Mouse (Mus musculus) ES-E14 (cell line): ENCODE measurements around the gene Xrcc3. TPM values are rescaled to one million over a fixed set of nuclear protein-coding genes. Genes with fewer than 3 reads are reported as not detected.

Experiments used
- DNase-seq: peaks from one replicate; pipeline ENCODE4 v3.0.0-alpha.2; 2013; ENCODE audit warnings: low read depth, low spot score
- H3K27ac ChIP-seq: 2 replicates; pipeline ENCODE4 v1.5.1; 2012; ENCODE audit warnings: low read depth, mild to moderate bottlenecking, low read length, moderate library complexity, mixed read lengths; ENCODE audit not compliant: poor library complexity, insufficient read depth, severe bottlenecking
- H3K36me3 ChIP-seq: 2 replicates; pipeline ENCODE4 v1.6.1; 2012; ENCODE audit warnings: mild to moderate bottlenecking, low read length, moderate library complexity, mixed read lengths; ENCODE audit not compliant: control insufficient read depth, poor library complexity, insufficient read depth, severe bottlenecking
- H3K4me1 ChIP-seq, 2 experiments: fragments of 150-350 bp in 1 of 2; sonication (generic) in 1 of 2; 2 replicates each; pipeline ENCODE4 v1.6.1; 2012; ENCODE audit warnings: low read length in 2 of 2, mild to moderate bottlenecking in 1 of 2, mixed read lengths in 1 of 2; ENCODE audit not compliant: control insufficient read depth in 2 of 2, insufficient read depth in 2 of 2, poor library complexity in 1 of 2
- H3K4me3 ChIP-seq, 2 experiments: fragments of 150-350 bp in 1 of 2; sonication (generic) in 1 of 2; 2 replicates each; pipeline ENCODE4 v1.5.1; 2012; ENCODE audit warnings: low read length in 2 of 2, low read depth in 1 of 2, mild to moderate bottlenecking in 1 of 2, mixed read lengths in 1 of 2; ENCODE audit not compliant: insufficient read depth in 1 of 2, poor library complexity in 1 of 2, severe bottlenecking in 1 of 2
- H3K9ac ChIP-seq: 2 replicates; pipeline ENCODE4 v1.6.1; 2012; ENCODE audit warnings: low read depth, mild to moderate bottlenecking, low read length, mixed read lengths; ENCODE audit not compliant: poor library complexity, insufficient read depth, severe bottlenecking
- H3K9me3 ChIP-seq: fragments of 150-350 bp; sonication (generic); 2 replicates; pipeline ENCODE4 v1.6.1; 2012; ENCODE audit warnings: low read depth, mild to moderate bottlenecking, low read length; ENCODE audit not compliant: control insufficient read depth, insufficient read depth
- CHD2 ChIP-seq: IDR thresholded peaks from 2 replicates; pipeline ENCODE4 v1.6.1; 2014; ENCODE audit warnings: mild to moderate bottlenecking, low read depth, low read length, inconsistent platforms
- HCFC1 ChIP-seq: IDR thresholded peaks from 2 replicates; pipeline ENCODE4 v1.6.1; 2012; ENCODE audit warnings: low read length, inconsistent platforms, borderline replicate concordance; ENCODE audit not compliant: insufficient read depth
- MAFK ChIP-seq: IDR thresholded peaks from 2 replicates; pipeline ENCODE4 v1.6.1; 2014; ENCODE audit warnings: mild to moderate bottlenecking, low read depth, low read length, inconsistent platforms; ENCODE audit not compliant: insufficient read depth
- ZC3H11A ChIP-seq: IDR thresholded peaks from 2 replicates; pipeline ENCODE4 v1.6.1; 2012; ENCODE audit warnings: low read depth, mild to moderate bottlenecking, inconsistent platforms, low read length, borderline replicate concordance
- ZNF384 ChIP-seq: IDR thresholded peaks from 2 replicates; pipeline ENCODE4 v1.6.1; 2012; ENCODE audit warnings: low read depth, low read length, inconsistent platforms
- in situ Hi-C, 2 experiments: fragments of 600-800 bp; cut with MboI; formaldehyde crosslinking; loops; one replicate each; pipeline ENCODE4 v1.15.1; 2025; ENCODE audit warnings: low sequenced_read_pairs in 2 of 2, inconsistent platforms in 1 of 2; ENCODE audit not compliant: unreplicated experiment in 2 of 2
- total RNA-seq: library from RNA; depleted of rRNA; stranded (reverse); fragments of 300-350 nt; gene quantifications from 2 replicates; pipeline ENCODE4 v1.2.3, GENCODE M21; 2012

Gene Xrcc3
- total RNA-seq, 1 experiment: 21.8 TPM

DNA sequence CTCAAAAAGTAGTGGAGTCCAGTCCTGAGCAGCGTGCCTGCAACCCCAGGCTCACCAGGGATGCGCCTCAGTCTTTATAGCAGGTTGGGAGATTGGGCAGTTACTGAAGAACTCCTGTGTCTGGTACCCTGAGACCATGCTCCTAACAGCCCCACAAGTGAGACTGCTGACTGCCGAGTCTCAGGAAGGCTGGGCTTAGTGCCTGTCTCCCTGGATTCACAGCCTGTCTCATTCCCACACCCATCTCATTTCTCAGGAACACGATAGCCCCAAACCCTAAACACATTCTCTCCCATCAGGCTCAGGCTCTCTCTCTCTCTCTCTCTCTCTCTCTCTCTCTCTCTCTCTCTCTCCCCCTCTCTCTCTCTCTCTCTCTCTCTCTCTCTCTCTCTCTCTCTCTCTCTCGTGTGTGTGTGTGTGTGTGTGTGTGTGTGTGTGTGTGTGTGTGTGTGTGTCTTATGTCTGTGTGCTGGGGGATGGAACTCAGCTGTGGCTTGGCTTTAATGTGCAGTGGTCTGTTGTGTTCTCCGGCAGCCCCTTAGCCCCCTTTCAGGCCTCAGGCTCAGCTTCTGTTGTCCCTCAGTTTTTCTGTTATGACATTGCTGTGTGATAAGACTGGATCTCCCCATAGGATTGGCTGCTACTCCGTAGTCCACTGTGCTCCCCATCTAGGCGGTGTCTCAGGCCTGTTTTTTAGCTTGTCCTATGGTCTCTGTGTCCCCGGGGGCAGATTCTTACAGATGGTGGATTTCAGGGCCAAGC lies 43.7 kb downstream of the Xrcc3 start:
- no peak overlapping the region for H3K9ac ChIP-seq
- in situ Hi-C loops: no loop called here
- H3K27ac ChIP-seq: peak overlapping the region; percentile 13; the same call in 1 of the 2 replicates
- H3K4me1 ChIP-seq: peaks cover 9 to 33% of the 10 kb centered on the region in 2 experiments; a peak in 3 of 4 replicates
- no peak for DNase-seq
- TF ChIP-seq ZNF384 (no peak), ZC3H11A (no peak), MAFK (no peak), CHD2 (no peak), HCFC1 (no peak)
- H3K9me3 ChIP-seq: no peaks in the 10 kb centered on the region
- no peak overlapping the region for H3K4me3 ChIP-seq
- peaks cover 17% of the 10 kb centered on the region for H3K36me3 ChIP-seq

- peak; percentile 69 for DNase-seq
- TF ChIP-seq CHD2 (no peak), ZNF384 (no peak), MAFK (no peak), HCFC1 (no peak), ZC3H11A (peak; percentile 14; the same call in 1 of the 2 replicates)
- in situ Hi-C loops: no loop called here
These were observed 44.4 kb downstream of the Xrcc3 start for GRCm38 (mm10) chr12:111769306-111769705.

GRCm38 (mm10) chr12:111768322-111768928 lies 45.2 kb downstream of the Xrcc3 start:
- no peak for TF ChIP-seq HCFC1
- TF ChIP-seq MAFK: no peak
- no peak for TF ChIP-seq CHD2
- TF ChIP-seq ZC3H11A: no peak
- TF ChIP-seq ZNF384: no peak
- in situ Hi-C loops: no loop called here
- H3K9ac ChIP-seq: no peak overlapping the region
- H3K9me3 ChIP-seq: no peaks in the 10 kb centered on the region
- peaks cover 8% of the 10 kb centered on the region for H3K36me3 ChIP-seq
- no peak for DNase-seq
- no peak overlapping the region for H3K27ac ChIP-seq
- H3K4me3 ChIP-seq: no peak overlapping the region
- peaks cover 6 to 23% of the 10 kb centered on the region in 2 experiments; a peak in 3 of 4 replicates for H3K4me1 ChIP-seq

More at GRCm38 (mm10) chr12:111769306-111769705, 44.4 kb downstream of the Xrcc3 start:
- Histone ChIP-seq H3K9ac (no peak overlapping the region), H3K27ac (no peak overlapping the region), H3K4me1 (peaks cover 9 to 27% of the 10 kb centered on the region in 2 experiments; a peak in 3 of 4 replicates), H3K4me3 (no peak overlapping the region), H3K36me3 (peaks cover 10% of the 10 kb centered on the region), H3K9me3 (no peaks in the 10 kb centered on the region)

DNA sequence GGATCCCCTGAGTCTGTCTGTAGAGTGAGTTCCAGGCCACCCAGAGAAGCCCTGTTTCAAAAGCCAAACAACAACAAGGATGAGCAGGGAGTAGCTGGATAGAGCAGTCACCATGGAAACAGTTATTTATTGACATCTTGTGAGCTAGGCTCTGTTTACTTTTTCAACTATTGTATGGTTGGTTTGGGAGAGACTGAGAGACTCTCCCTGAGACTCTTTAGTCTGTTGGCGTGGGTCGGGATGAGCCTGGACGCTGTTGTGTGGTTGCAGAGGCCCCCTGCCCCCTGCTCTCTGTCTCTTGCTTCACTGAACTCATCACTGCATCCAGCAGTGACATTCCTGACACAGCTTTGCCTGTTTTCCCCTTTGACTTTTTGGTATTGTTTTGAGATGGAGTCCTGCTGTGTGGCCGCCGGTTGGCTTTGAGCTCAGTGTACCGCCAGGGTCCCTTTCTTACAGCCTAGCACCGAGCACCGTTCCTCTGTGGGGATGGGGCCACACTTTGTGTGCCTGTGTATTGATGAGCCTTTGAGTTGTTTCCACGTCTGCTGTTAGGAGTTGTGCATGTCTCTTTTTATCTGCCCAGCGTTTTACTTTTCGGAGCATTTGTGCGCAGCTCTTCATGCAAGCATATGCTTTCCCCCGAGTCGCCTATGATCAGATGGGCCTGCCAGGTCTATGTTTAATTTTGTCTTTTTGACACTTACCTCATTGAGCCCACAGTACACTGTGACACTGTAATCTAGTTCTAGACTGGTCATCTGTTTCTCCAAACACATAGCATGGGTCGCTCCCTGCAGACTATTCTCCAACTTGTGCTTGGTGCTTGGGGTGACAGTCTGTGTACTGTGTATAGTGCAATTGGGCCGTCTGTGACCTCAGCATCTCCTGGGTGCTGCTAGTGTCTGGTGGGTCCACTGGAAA lies 47.1 kb downstream of the Xrcc3 start:
- peaks cover 6 to 30% of the 10 kb centered on the region in 2 experiments; a peak in 3 of 4 replicates for H3K4me1 ChIP-seq
- in situ Hi-C loops: no loop called here

More for the DNA sequence above, 47.1 kb downstream of the Xrcc3 start:
- peak overlapping the region; percentile 13 for H3K27ac ChIP-seq
- no peak overlapping the region for H3K4me3 ChIP-seq
- no peaks in the 10 kb centered on the region for H3K9me3 ChIP-seq
- no peak for TF ChIP-seq CHD2
- TF ChIP-seq ZNF384: no peak
- TF ChIP-seq MAFK: no peak
- TF ChIP-seq ZC3H11A: no peak
- TF ChIP-seq HCFC1: no peak
- peaks cover 5% of the 10 kb centered on the region; the same call in 1 of the 2 replicates for H3K36me3 ChIP-seq
- H3K9ac ChIP-seq: no peak overlapping the region; the same call in 1 of the 2 replicates
- no peak for DNase-seq
